Mouse (Mus musculus) liver, embryonic 12.5 days (tissue): ENCODE measurements around the gene Cldn4. TPM values are rescaled to one million over a fixed set of nuclear protein-coding genes. Genes with fewer than 3 reads are reported as not detected.

Source experiments
- ATAC-seq: fragments of 200-750 bp; cut with Nextera tagmentation; 2 replicates; pipeline ENCODE4 v1.8.0; 2017; ENCODE audit warnings: moderate number of reproducible peaks, mild to moderate bottlenecking, moderate library complexity
- H3K27ac ChIP-seq: fragments of 300-500 bp; sonication (generic); 2 replicates; pipeline ENCODE4 v1.5.1; 2016; ENCODE audit warnings: mild to moderate bottlenecking
- H3K27me3 ChIP-seq: fragments of 300-500 bp; sonication (generic); replicated peaks from 2 replicates; pipeline ENCODE4 v1.6.1; 2016; ENCODE audit warnings: mild to moderate bottlenecking, moderate library complexity
- H3K36me3 ChIP-seq: fragments of 300-500 bp; sonication (generic); 2 replicates; pipeline ENCODE4 v1.6.1; 2016; ENCODE audit warnings: mild to moderate bottlenecking, moderate library complexity
- H3K4me1 ChIP-seq: fragments of 300-500 bp; sonication (generic); 2 replicates; pipeline ENCODE4 v1.6.1; 2016
- H3K4me2 ChIP-seq: fragments of 300-500 bp; sonication (generic); 2 replicates; pipeline ENCODE4 v1.6.1; 2016; ENCODE audit warnings: mild to moderate bottlenecking, moderate library complexity
- H3K4me3 ChIP-seq: fragments of 300-500 bp; sonication (generic); 2 replicates; pipeline ENCODE4 v1.5.1; 2016; ENCODE audit warnings: mild to moderate bottlenecking, moderate library complexity
- H3K9ac ChIP-seq: fragments of 300-500 bp; sonication (generic); 2 replicates; pipeline ENCODE4 v1.6.1; 2016; ENCODE audit warnings: mild to moderate bottlenecking, moderate library complexity
- H3K9me3 ChIP-seq: fragments of 300-500 bp; sonication (generic); replicated peaks from 2 replicates; pipeline ENCODE4 v1.6.1; 2016; ENCODE audit warnings: mild to moderate bottlenecking, moderate library complexity
- WGBS: fragments of 180-500 bp; shearing (Covaris S2); methylation state at CpG from one replicate; pipeline ENCODE4 v1.1.7; 2016; ENCODE audit not compliant: insufficient replicate concordance; 5-methylcytosine and 5-hydroxymethylcytosine counted together
- polyA plus RNA-seq: library from polyadenylated mRNA; unstranded; fragments of >200 nt; fragmentation: Nextera tagmentation; extraction: Ambion mirVana; gene quantifications from 2 replicates; pipeline ENCODE4 v1.2.1, GENCODE M21; 2016

The Cldn4 gene
- polyA plus RNA-seq, 1 experiment from 2014 or later = 0.49 TPM

DNA sequence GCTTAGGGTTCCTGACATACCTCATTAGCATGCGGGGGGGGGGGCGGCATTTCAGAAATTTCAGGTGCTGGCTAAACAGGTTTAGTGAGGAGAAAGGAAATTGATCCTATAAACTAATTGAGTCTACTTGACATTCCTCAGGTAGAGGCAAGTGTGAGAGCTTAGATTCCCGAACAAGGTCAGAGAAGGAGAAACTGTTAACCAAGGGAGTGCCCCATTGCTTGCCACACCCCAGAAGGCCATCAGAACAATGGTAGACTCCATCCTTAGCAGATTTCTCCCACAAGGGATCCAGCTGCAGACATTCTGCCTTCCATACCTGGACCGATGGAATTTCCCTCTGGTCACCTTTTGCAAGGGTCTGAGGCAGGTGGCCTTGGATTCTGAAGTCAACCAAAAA lies 20.0 kb downstream of the Cldn4 start:
- no peak overlapping the region for H3K4me2 ChIP-seq
- H3K4me1 ChIP-seq = peaks cover 9% of the 10 kb centered on the region
- no peak overlapping the region for H3K27ac ChIP-seq
- no peaks in the 10 kb centered on the region for H3K36me3 ChIP-seq
- no peak for ATAC-seq
- no peak overlapping the region for H3K9ac ChIP-seq
- WGBS = 69% methylated on average over 4 of the region's 4 CpGs
- H3K4me3 ChIP-seq = no peak overlapping the region
- H3K9me3 ChIP-seq = no peaks in the 10 kb centered on the region
- H3K27me3 ChIP-seq = peaks cover 29% of the 10 kb centered on the region

DNA sequence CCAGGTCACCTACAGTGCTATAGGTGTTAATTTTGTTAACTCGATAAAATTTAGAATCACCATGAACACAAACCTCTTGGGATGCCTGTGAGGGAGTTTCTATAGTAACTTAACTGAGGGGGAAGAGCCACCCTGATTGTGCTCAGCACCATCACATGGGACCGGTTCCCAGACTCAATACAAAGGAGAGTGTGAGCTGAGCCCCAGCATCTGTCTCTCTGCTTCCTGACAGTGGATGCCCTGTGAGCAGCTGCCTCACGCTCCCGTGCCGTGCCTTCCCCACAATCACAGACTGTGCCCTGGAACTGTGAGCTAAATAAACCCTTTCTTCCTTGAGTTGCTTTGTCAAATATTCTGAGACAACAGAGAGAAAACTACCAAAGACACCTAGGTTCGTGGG lies 23.6 kb downstream of the Cldn4 start:
- Histone ChIP-seq H3K4me3 (no peak overlapping the region), H3K27me3 (peaks cover 15% of the 10 kb centered on the region; the same call in 1 of the 2 replicates), H3K9ac (no peak overlapping the region), H3K9me3 (no peaks in the 10 kb centered on the region), H3K4me1 (peaks cover 38% of the 10 kb centered on the region), H3K36me3 (no peaks in the 10 kb centered on the region), H3K27ac (no peak overlapping the region), H3K4me2 (no peak overlapping the region)
- no peak for ATAC-seq
- 75% methylated on average over 6 of the region's 6 CpGs for WGBS

DNA sequence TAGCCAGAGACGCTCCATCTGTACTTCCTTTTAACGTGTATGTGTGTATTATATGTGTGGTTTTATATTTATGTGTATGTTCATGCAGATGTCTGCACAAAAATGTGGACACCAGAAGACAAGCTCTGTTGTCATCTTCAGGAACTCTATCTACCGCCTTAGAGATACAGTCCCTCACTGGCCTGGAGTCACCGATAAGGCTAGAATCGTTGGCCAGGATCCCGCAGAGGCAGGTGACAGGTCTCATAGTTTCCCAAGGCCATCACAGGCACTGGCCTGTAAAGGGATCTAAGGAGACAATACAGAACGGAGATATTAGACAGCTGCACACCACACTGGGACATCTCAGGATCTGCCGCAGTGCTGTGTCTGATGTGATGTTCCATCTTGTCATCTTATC lies 25.6 kb downstream of the Cldn4 start:
- H3K4me3 ChIP-seq = no peak overlapping the region
- H3K27me3 ChIP-seq = peaks cover 9% of the 10 kb centered on the region; the same call in 1 of the 2 replicates
- H3K4me1 ChIP-seq = peaks cover 57% of the 10 kb centered on the region
- H3K9ac ChIP-seq = peak overlapping the region; percentile 58
- 52% methylated on average over 8 of the region's 8 CpGs for WGBS
- peak overlapping the region; percentile 94 for H3K27ac ChIP-seq
- peak; percentile 27; the same call in 1 of the 2 replicates for ATAC-seq
- H3K36me3 ChIP-seq = no peaks in the 10 kb centered on the region
- peaks cover 4% of the 10 kb centered on the region for H3K9me3 ChIP-seq
- peak overlapping the region; percentile 50 for H3K4me2 ChIP-seq

DNA sequence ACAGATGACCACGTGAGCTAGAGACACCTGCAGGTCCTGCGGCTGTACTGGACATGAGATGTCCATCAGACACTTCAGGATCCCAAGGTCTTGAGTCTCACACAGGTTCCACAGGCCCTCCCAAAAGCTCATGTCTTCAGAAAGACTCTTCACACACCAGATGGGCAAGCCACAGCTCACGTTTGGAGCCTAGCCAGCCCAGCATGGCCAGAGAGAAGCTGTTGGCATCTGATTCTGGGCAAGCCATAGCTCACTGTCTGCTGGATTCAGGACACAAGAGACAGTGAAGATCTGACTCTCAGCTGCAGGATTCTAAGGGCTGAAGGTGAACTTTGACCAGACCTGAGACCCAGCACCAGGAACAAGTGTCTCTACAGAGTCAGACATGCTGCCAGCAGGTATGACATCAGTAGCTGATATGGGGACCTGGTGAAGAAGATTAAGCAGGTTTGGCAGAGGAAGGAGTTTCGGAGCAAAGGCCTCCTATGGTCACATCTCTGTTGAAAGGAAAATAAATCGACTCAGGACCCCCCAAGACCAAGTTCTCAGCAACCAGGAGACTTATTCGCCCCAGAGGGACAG lies 26.5 kb downstream of the Cldn4 start:
- Histone ChIP-seq H3K36me3 (no peaks in the 10 kb centered on the region), H3K27me3 (peaks cover 7% of the 10 kb centered on the region; the same call in 1 of the 2 replicates), H3K27ac (peak overlapping the region; percentile 94), H3K4me3 (no peak overlapping the region), H3K4me2 (peak overlapping the region; percentile 50), H3K4me1 (peaks cover 64% of the 10 kb centered on the region), H3K9ac (peak overlapping the region; percentile 58), H3K9me3 (peaks cover 4% of the 10 kb centered on the region)
- no peak for ATAC-seq
- WGBS = 60% methylated on average over 6 of the region's 6 CpGs

DNA sequence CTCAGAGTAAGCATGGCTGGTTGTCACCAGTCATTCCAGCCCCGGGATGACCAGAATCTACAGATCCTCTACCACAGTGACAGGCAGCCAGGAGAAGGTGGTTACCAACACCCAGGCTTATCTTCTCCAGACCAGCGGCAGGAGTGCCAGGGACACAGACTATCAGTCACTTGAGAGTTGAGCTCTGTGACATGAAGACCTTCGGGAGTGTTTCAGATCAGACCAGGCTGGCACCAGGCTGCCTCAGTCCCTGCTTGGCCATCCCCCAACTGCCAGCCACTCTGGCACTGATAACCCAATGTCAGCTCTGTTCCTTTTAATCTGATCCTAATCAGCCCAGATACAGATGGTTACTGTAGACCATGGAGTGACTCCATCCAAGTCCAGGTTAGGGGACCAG lies 27.6 kb downstream of the Cldn4 start:
- Histone ChIP-seq H3K4me2 (peak overlapping the region; percentile 50), H3K4me3 (peak overlapping the region; percentile 2; the same call in 1 of the 2 replicates), H3K36me3 (no peaks in the 10 kb centered on the region), H3K27me3 (0 out of 2 replicates have a peak, but pooled peaks cover 4% of the 10 kb centered on the region), H3K9me3 (peaks cover 4% of the 10 kb centered on the region), H3K9ac (peak overlapping the region; percentile 58), H3K4me1 (peaks cover 64% of the 10 kb centered on the region), H3K27ac (peak overlapping the region; percentile 94)
- 27% methylated on average over 3 of the region's 3 CpGs for WGBS
- ATAC-seq = peak; percentile 91

DNA sequence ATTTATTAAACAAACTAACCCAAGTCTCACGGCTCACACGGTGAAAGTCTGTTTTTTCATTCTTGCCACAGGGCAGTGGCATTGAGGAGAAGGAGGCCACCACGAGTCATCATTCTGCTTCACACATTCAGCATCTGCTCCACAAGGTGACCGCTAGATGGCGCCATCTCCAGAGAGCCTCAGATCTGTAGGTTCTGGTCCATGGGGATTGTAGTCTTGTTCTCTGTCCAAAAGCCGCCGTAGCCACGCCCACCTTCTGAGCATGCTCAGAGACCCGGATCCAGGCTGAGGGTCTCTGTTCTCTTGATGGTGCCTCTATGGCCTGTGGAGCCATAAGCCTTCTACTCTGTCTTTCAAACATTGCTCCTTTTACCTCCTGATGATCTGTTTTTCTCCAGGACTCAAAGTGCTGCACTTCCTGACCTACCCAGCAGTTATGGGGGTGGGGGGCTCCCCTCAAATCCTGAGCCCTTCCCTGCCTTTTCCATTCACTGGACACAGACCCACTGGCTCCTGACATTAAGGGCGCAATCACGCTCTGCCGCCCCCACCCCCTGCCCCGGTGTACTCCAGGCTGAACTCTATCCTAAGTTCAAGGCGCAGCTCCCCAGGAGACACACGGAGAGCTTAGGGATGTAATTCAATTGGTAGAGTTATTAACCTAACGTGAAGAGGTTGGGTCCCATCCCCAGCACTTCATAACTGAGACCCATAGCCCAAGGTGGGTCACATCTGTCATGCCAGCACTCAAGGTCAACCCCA lies 28.5 kb downstream of the Cldn4 start:
- Histone ChIP-seq H3K4me1 (peaks cover 64% of the 10 kb centered on the region), H3K4me3 (peak overlapping the region; percentile 11; the same call in 1 of the 2 replicates), H3K36me3 (no peaks in the 10 kb centered on the region), H3K9me3 (peaks cover 4% of the 10 kb centered on the region), H3K27ac (peak overlapping the region; percentile 94), H3K9ac (peak overlapping the region; percentile 62), H3K4me2 (peak overlapping the region; percentile 50), H3K27me3 (0 out of 2 replicates have a peak, but pooled peaks cover 4% of the 10 kb centered on the region)
- ATAC-seq = no peak
- WGBS = 41% methylated on average over 16 of the region's 16 CpGs

DNA sequence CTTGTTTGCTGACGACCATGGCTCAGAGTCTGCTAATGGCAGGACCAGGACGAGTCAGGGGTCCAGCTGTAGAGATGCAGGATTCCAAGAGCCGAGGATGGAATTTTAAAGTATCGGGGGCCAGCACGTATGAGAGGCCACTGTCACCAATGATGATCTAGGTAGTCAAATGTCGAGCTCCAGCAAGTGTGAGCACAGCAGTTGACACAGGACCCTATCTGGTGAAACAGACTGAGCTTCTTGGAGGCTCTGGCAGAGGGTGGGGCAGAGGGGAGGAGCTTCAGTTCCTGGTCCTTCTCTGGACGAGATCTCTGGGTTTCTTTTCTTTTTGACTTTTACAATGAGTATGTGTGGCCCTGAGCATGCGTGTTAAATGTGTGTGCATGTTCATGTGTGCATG lies 31.4 kb downstream of the Cldn4 start, which contains the start of gene Cldn13:
TSS of gene Cldn13 (minus strand) at position 216 of the 400 bp plus-strand sequence.
- WGBS = 21% methylated on average over 8 of the region's 8 CpGs
- Histone ChIP-seq H3K9ac (peak within 1 kb of the TSS; percentile 89), H3K4me2 (peak within 1 kb of the TSS; percentile 66), H3K4me1 (peaks cover 66% of the 10 kb centered on the region), H3K9me3 (peaks cover 4% of the 10 kb centered on the region), H3K36me3 (no peaks in the 10 kb centered on the region), H3K27me3 (no peaks in the 10 kb centered on the region), H3K27ac (peak within 1 kb of the TSS; percentile 97), H3K4me3 (peak within 1 kb of the TSS; percentile 74)
- peak; percentile 64 for ATAC-seq

DNA sequence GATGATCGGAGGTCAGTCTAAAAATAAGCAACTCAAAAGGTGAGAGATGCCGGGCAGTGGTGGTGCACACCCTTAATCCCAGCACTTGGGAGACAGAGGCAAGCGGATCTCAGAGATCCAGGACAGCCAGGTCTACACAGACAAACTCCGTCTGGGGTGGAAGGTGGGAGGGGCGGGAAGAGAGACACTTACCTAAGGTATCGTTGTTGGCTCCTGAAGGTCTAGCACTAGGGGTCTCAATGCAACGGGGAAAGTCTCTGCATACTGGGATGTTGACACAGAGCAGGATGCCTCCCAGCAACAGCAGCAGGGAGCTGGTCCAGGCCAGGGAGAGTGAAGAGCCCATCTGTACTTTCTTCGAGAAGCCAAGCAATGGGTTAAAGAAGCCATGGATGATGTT lies 32.2 kb downstream of the Cldn4 start:
- peak overlapping the region; percentile 97 for H3K27ac ChIP-seq
- no peak for ATAC-seq
- no peaks in the 10 kb centered on the region for H3K27me3 ChIP-seq
- H3K4me2 ChIP-seq = peak overlapping the region; percentile 66
- peaks cover 4% of the 10 kb centered on the region for H3K9me3 ChIP-seq
- 39% methylated on average over 8 of the region's 8 CpGs for WGBS
- peak overlapping the region; percentile 74 for H3K4me3 ChIP-seq
- H3K36me3 ChIP-seq = no peaks in the 10 kb centered on the region
- peaks cover 58% of the 10 kb centered on the region for H3K4me1 ChIP-seq
- H3K9ac ChIP-seq = peak overlapping the region; percentile 89

DNA sequence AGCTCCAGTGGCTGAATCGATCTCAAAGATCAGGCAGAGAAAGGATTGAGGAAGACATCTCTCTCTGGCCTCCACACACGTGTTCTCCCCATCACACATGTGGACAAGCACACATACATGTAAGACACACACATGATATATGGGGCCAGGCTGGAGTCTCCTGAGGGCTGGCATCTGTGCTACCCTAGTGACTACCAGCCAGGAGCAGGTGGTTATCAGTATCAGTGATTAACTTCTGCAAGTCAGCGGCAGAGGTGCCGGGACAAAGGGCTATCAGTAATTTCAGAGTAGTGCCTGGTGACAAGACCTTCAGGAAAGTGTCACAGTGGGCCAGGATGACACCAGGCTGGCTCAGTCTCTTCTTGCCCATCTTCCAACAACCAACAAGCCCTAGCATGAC lies 33.0 kb downstream of the Cldn4 start:
- peak overlapping the region; percentile 74 for H3K4me3 ChIP-seq
- H3K9me3 ChIP-seq = peaks cover 4% of the 10 kb centered on the region
- peak overlapping the region; percentile 97 for H3K27ac ChIP-seq
- ATAC-seq = peak; percentile 89
- H3K4me1 ChIP-seq = peaks cover 59% of the 10 kb centered on the region
- H3K36me3 ChIP-seq = no peaks in the 10 kb centered on the region
- H3K4me2 ChIP-seq = peak overlapping the region; percentile 66
- H3K9ac ChIP-seq = peak overlapping the region; percentile 89
- no peaks in the 10 kb centered on the region for H3K27me3 ChIP-seq
- 24% methylated on average over 4 of the region's 4 CpGs for WGBS

DNA sequence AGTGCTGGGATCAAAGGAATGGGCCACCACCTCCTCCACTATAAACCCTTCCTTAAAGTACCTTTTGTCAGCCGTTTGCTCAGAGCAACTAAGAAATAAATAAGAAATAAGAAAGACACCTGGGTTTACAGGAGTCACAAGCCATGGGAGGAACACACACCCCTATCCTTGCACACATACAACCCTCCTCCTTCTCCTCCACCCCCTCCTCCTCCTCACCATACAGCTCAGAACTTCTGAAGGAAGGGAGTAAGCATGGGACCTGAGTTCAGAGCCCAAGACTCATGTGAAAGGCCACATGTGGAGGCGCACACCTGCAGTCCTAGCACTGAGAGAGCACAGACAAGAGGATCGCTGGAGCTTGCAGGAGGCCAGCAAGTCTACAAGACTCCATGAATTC lies 33.4 kb downstream of the Cldn4 start:
- ATAC-seq = peak; percentile 54
- H3K4me2 ChIP-seq = peak overlapping the region; percentile 66
- peak overlapping the region; percentile 97 for H3K27ac ChIP-seq
- H3K36me3 ChIP-seq = no peaks in the 10 kb centered on the region
- 34% methylated on average over 3 of the region's 3 CpGs for whole genome bisulfite sequencing
- peaks cover 58% of the 10 kb centered on the region for H3K4me1 ChIP-seq
- H3K4me3 ChIP-seq = peak overlapping the region; percentile 74
- peaks cover 4% of the 10 kb centered on the region for H3K9me3 ChIP-seq
- H3K27me3 ChIP-seq = no peaks in the 10 kb centered on the region
- H3K9ac ChIP-seq = peak overlapping the region; percentile 89

DNA sequence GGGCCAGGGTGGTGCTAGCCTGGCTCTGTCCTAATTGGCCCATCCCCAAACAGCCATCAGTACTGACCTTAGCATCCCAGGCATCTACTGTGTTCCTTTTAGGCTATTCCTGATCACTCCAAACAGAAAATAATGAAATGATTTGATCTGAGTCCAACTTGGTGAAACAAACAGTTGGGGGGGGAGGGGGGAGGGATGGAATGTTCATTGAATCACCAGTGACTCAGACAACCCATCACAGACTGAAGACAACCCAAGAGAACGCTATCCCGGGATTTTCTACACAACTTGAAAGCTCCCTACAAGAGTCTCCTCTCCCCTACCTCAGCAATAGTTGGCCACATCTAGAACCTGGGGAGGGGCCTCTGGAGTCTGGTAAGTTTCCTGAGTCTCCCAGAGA lies 34.8 kb downstream of the Cldn4 start:
- no peak for ATAC-seq
- peak overlapping the region; percentile 89 for H3K9ac ChIP-seq

DNA sequence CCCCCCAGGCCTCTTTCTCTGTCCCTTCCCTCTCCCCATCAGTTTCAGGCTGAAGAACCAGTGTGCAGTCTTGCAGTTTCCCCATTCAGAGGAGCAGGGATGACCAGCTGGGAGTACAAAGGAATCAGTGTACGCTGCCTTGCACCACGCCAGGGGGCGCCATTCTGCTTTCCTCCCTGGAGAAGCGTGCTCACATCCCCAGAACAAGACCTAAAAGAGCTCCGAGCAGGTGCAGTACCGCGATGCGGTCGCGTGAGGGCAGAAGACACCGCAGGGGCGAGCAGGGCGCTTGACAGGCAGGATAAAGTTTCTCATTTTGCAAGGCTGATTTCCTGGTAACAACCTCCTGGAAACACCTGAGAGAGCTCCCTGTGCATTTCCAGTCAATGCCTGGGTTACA lies 39.6 kb downstream of the Cldn4 start:
- Histone ChIP-seq H3K27me3 (no peaks in the 10 kb centered on the region), H3K4me3 (no peak overlapping the region), H3K4me1 (peaks cover 21% of the 10 kb centered on the region), H3K9ac (no peak overlapping the region), H3K4me2 (no peak overlapping the region), H3K36me3 (no peaks in the 10 kb centered on the region), H3K27ac (no peak overlapping the region), H3K9me3 (no peaks in the 10 kb centered on the region)
- WGBS = under 1% methylated on average over 13 of the region's 13 CpGs
- ATAC-seq = peak; percentile 81

More for the DNA sequence above, 34.8 kb downstream of the Cldn4 start:
- Histone ChIP-seq H3K27me3 (no peaks in the 10 kb centered on the region), H3K4me1 (peaks cover 44% of the 10 kb centered on the region), H3K4me2 (peak overlapping the region; percentile 66), H3K4me3 (peak overlapping the region; percentile 74), H3K36me3 (no peaks in the 10 kb centered on the region), H3K9me3 (no peaks in the 10 kb centered on the region), H3K27ac (peak overlapping the region; percentile 97)
- 85% methylated on average over 2 of the region's 2 CpGs for WGBS
